Mouse (Mus musculus): Measurements from ENCODE around the gene Plekhg2.

- no peak for TF ChIP-seq POLR2A (IDR thresholded peaks at IDR 0.05; ENCODE audit: borderline replicate concordance, low read depth, low read length)
- TF ChIP-seq CTCF (IDR thresholded peaks at IDR 0.05; ENCODE audit: low read depth, low read length): no peak
Measured at GRCm38 (mm10) chr7:28401030-28401429, 28.6 kb upstream of the Plekhg2 start.
